Mouse (Mus musculus) C3H10T1/2 (cell line): ENCODE data around the gene Wbp4. TPM values are rescaled to one million over a fixed set of nuclear protein-coding genes. Genes with fewer than 3 reads are reported as not detected.

Experiments used
- polyA plus RNA-seq, 2 experiments: library from polyadenylated mRNA; unstranded; fragments of >200 nt; fragmentation: generic; extraction: Trizol; gene quantifications; one replicate each; pipeline ENCODE4 v1.2.1; 2012; ENCODE audit warnings: missing spikeins in 2 of 2

The Wbp4 gene
- 1 to 10 TPM; 3.2 to 8.7 TPM for polyA plus RNA-seq

GRCm38 (mm10) chr14:79481339-79482151 is at the start of gene Wbp4:
Wbp4 (minus strand) TSS chr14:79481520.

GRCm38 (mm10) chr14:79480624-79481338 is 539 bp downstream of the Wbp4 start, which contains the start of gene Elf1:
Elf1 (plus strand) TSS chr14:79481194.

GRCm38 (mm10) chr14:79451681-79452590 is 29.4 kb downstream of the Wbp4 start, which contains the start of gene Kbtbd6:
Kbtbd6 (plus strand) TSS chr14:79451835.

GRCm38 (mm10) chr14:79425979-79426729 is 55.2 kb downstream of the Wbp4 start, which contains the start of gene Kbtbd7:
Kbtbd7 (plus strand) TSS chr14:79426511.

Other genes with a start within 250 kb of the Wbp4 start
- gene Zfp957, start 234.2 kb downstream of the Wbp4 start, polyA plus RNA-seq: not detected
- gene Rgcc, start 179.9 kb downstream of the Wbp4 start, polyA plus RNA-seq: 1 to 10 TPM in 1 of 2 experiments, under 1 TPM in 1; 0.34 to 5.3 TPM
- 1 to 10 TPM; 1.3 to 3.7 TPM for gene Naa16, start 90.7 kb downstream of the Wbp4 start, polyA plus RNA-seq
- gene Mtrf1, start 83.7 kb downstream of the Wbp4 start, polyA plus RNA-seq: 1 to 10 TPM in 1 of 2 experiments, under 1 TPM in 1; 0.12 to 2.4 TPM
- gene Kbtbd7, start 55.0 kb downstream of the Wbp4 start, polyA plus RNA-seq: 1 to 10 TPM in 1 of 2 experiments, under 1 TPM in 1; 0.06 to 1.2 TPM
- gene Kbtbd6, start 29.7 kb downstream of the Wbp4 start, polyA plus RNA-seq: not detected
- gene Elf1, start 326 bp downstream of the Wbp4 start, polyA plus RNA-seq: 1 to 10 TPM in 1 of 2 experiments, under 1 TPM in 1; 0.40 to 3.8 TPM
- gene Sugt1, start 106.2 kb upstream of the Wbp4 start, polyA plus RNA-seq: 10 to 100 TPM; 13.4 to 57.2 TPM
- under 1 TPM in 1 of 2 experiments, not detected in 1; 0.05 TPM for gene Cnmd, start 180.7 kb upstream of the Wbp4 start, polyA plus RNA-seq